Mouse (Mus musculus) neural tube, embryonic 15.5 days (tissue): ENCODE measurements around the gene Wdr41. TPM values are rescaled to one million over a fixed set of nuclear protein-coding genes. Genes with fewer than 3 reads are reported as not detected.

Experiments
- ATAC-seq: fragments of 200-750 bp; cut with Nextera tagmentation; 2 replicates; pipeline ENCODE4 v1.8.0; 2017; ENCODE audit warnings: mild to moderate bottlenecking, moderate TSS enrichment, moderate library complexity; ENCODE audit not compliant: low FRiP score
- H3K27ac ChIP-seq: fragments of 300-500 bp; sonication (generic); replicated peaks from 2 replicates; pipeline ENCODE4 v1.5.1; 2015; ENCODE audit warnings: mild to moderate bottlenecking, inconsistent platforms
- H3K27me3 ChIP-seq: fragments of 300-500 bp; sonication (generic); replicated peaks from 2 replicates; pipeline ENCODE4 v1.6.1; 2015; ENCODE audit warnings: inconsistent platforms
- H3K36me3 ChIP-seq: fragments of 300-500 bp; sonication (generic); 2 replicates; pipeline ENCODE4 v1.6.1; 2015; ENCODE audit warnings: inconsistent platforms
- H3K4me1 ChIP-seq: fragments of 300-500 bp; sonication (generic); 2 replicates; pipeline ENCODE4 v1.6.1; 2015; ENCODE audit warnings: inconsistent platforms
- H3K4me2 ChIP-seq: fragments of 300-500 bp; sonication (generic); 2 replicates; pipeline ENCODE4 v1.6.1; 2015; ENCODE audit warnings: inconsistent platforms, mild to moderate bottlenecking, moderate library complexity
- H3K4me3 ChIP-seq: fragments of 300-500 bp; sonication (generic); replicated peaks from 2 replicates; pipeline ENCODE4 v1.5.1; 2015; ENCODE audit warnings: mild to moderate bottlenecking, inconsistent platforms
- H3K9ac ChIP-seq: fragments of 300-500 bp; sonication (generic); replicated peaks from 2 replicates; pipeline ENCODE4 v1.6.1; 2015; ENCODE audit warnings: mild to moderate bottlenecking, inconsistent platforms
- H3K9me3 ChIP-seq: fragments of 300-500 bp; sonication (generic); replicated peaks from 2 replicates; pipeline ENCODE4 v1.6.1; 2016; ENCODE audit warnings: inconsistent platforms
- WGBS: fragments of 180-500 bp; shearing (Covaris S2); methylation state at CpG from one replicate; pipeline ENCODE4 v1.1.7; 2015; ENCODE audit warnings: mixed read lengths; 5-methylcytosine and 5-hydroxymethylcytosine counted together
- polyA plus RNA-seq: library from polyadenylated mRNA; unstranded; fragments of >200 nt; fragmentation: Nextera tagmentation; extraction: Ambion mirVana; gene quantifications from 2 replicates; pipeline ENCODE4 v1.2.1, GENCODE M21; 2015

Wdr41 gene
- 26.8 and 27.5 TPM in 2 replicates for polyA plus RNA-seq

GRCm38 (mm10) chr13:94976219-94977186 is at the start of gene Wdr41:
Gene Wdr41 (plus strand): TSS chr13:94976344.
- ATAC-seq = peak; percentile 97
- 2% methylated on average over 67 of the region's 68 CpGs for WGBS
- H3K9ac ChIP-seq = peak within 1 kb of the TSS; percentile 94

GRCm38 (mm10) chr13:94928086-94928485 is 48.1 kb upstream of the Wdr41 start:
- Histone ChIP-seq H3K36me3 (no peaks in the 10 kb centered on the region), H3K9me3 (no peaks in the 10 kb centered on the region), H3K27ac (no peak overlapping the region), H3K4me3 (no peak overlapping the region), H3K27me3 (peaks cover 10% of the 10 kb centered on the region), H3K4me2 (no peak overlapping the region), H3K9ac (no peak overlapping the region), H3K4me1 (peaks cover 4% of the 10 kb centered on the region; the same call in 1 of the 2 replicates)
- 70% methylated on average over 3 of the region's 3 CpGs for WGBS
- no peak for ATAC-seq

More at GRCm38 (mm10) chr13:94976219-94977186, at the start of gene Wdr41:
- peak within 1 kb of the TSS; percentile 97 for H3K27ac ChIP-seq
- H3K4me3 ChIP-seq = peak within 1 kb of the TSS; percentile 77
- H3K4me2 ChIP-seq = peak within 1 kb of the TSS; percentile 57
- H3K9me3 ChIP-seq = no peaks in the 10 kb centered on the region
- H3K36me3 ChIP-seq = no peaks in the 10 kb centered on the region
- H3K27me3 ChIP-seq = no peaks in the 10 kb centered on the region
- peaks cover 15% of the 10 kb centered on the region for H3K4me1 ChIP-seq

GRCm38 (mm10) chr13:94938418-94938817 is 37.7 kb upstream of the Wdr41 start:
- H3K4me1 ChIP-seq = no peaks in the 10 kb centered on the region
- 63% methylated on average over 5 of the region's 5 CpGs for WGBS
- no peak overlapping the region for H3K27ac ChIP-seq
- no peak for ATAC-seq
- no peaks in the 10 kb centered on the region for H3K9me3 ChIP-seq
- H3K36me3 ChIP-seq = no peaks in the 10 kb centered on the region
- H3K9ac ChIP-seq = no peak overlapping the region
- no peak overlapping the region for H3K4me2 ChIP-seq
- no peak overlapping the region for H3K4me3 ChIP-seq
- H3K27me3 ChIP-seq = peaks cover 7% of the 10 kb centered on the region; the same call in 1 of the 2 replicates

- ATAC-seq = no peak
- Histone ChIP-seq H3K4me1 (no peaks in the 10 kb centered on the region), H3K4me3 (no peak overlapping the region), H3K36me3 (no peaks in the 10 kb centered on the region), H3K9me3 (no peaks in the 10 kb centered on the region), H3K27me3 (peaks cover 7% of the 10 kb centered on the region; the same call in 1 of the 2 replicates), H3K27ac (no peak overlapping the region), H3K4me2 (no peak overlapping the region), H3K9ac (no peak overlapping the region)
- WGBS = 54% methylated on average over 5 of the region's 5 CpGs
Measured at GRCm38 (mm10) chr13:94940104-94940503, 36.0 kb upstream of the Wdr41 start.

GRCm38 (mm10) chr13:94941230-94941629 is 34.9 kb upstream of the Wdr41 start:
- Histone ChIP-seq H3K27me3 (peaks cover 7% of the 10 kb centered on the region; the same call in 1 of the 2 replicates), H3K27ac (no peak overlapping the region), H3K4me3 (no peak overlapping the region), H3K4me2 (no peak overlapping the region), H3K9me3 (no peaks in the 10 kb centered on the region), H3K36me3 (no peaks in the 10 kb centered on the region), H3K9ac (no peak overlapping the region), H3K4me1 (no peaks in the 10 kb centered on the region)
- ATAC-seq = no peak
- 19% methylated on average over 4 of the region's 4 CpGs for WGBS

GRCm38 (mm10) chr13:94955941-94956340 is 20.2 kb upstream of the Wdr41 start:
- H3K4me2 ChIP-seq = no peak overlapping the region
- no peak overlapping the region for H3K9ac ChIP-seq
- no peak for ATAC-seq
- no peak overlapping the region for H3K27ac ChIP-seq
- no peak overlapping the region for H3K4me3 ChIP-seq
- no peaks in the 10 kb centered on the region for H3K9me3 ChIP-seq
- no peaks in the 10 kb centered on the region for H3K4me1 ChIP-seq
- no peaks in the 10 kb centered on the region for H3K36me3 ChIP-seq
- H3K27me3 ChIP-seq = no peaks in the 10 kb centered on the region
- 84% methylated on average over 6 of the region's 6 CpGs for WGBS

GRCm38 (mm10) chr13:94957965-94958364 is 18.2 kb upstream of the Wdr41 start:
- 66% methylated on average over 1 of the region's 1 CpGs for WGBS
- Histone ChIP-seq H3K9me3 (no peaks in the 10 kb centered on the region), H3K27ac (no peak overlapping the region), H3K4me1 (no peaks in the 10 kb centered on the region), H3K27me3 (no peaks in the 10 kb centered on the region), H3K4me3 (no peak overlapping the region), H3K9ac (no peak overlapping the region), H3K4me2 (no peak overlapping the region), H3K36me3 (no peaks in the 10 kb centered on the region)
- ATAC-seq = no peak

GRCm38 (mm10) chr13:94969992-94970553 is 6.1 kb upstream of the Wdr41 start:
- WGBS = 61% methylated on average over 9 of the region's 9 CpGs
- H3K27ac ChIP-seq = no peak overlapping the region
- no peaks in the 10 kb centered on the region for H3K27me3 ChIP-seq
- no peak overlapping the region for H3K4me2 ChIP-seq
- no peak overlapping the region for H3K9ac ChIP-seq
- no peak overlapping the region for H3K4me3 ChIP-seq
- no peak for ATAC-seq
- no peaks in the 10 kb centered on the region for H3K9me3 ChIP-seq
- H3K4me1 ChIP-seq = no peaks in the 10 kb centered on the region
- H3K36me3 ChIP-seq = no peaks in the 10 kb centered on the region

GRCm38 (mm10) chr13:94975828-94976218 is 321 bp upstream of the Wdr41 start:
- Histone ChIP-seq H3K9ac (peak overlapping the region; percentile 94), H3K9me3 (no peaks in the 10 kb centered on the region), H3K36me3 (no peaks in the 10 kb centered on the region), H3K27me3 (no peaks in the 10 kb centered on the region), H3K4me1 (peaks cover 15% of the 10 kb centered on the region), H3K27ac (peak overlapping the region; percentile 97), H3K4me3 (peak overlapping the region; percentile 77), H3K4me2 (peak overlapping the region; percentile 57)
- WGBS = 32% methylated on average over 9 of the region's 9 CpGs
- no peak for ATAC-seq

GRCm38 (mm10) chr13:94979081-94979480 is 2.9 kb downstream of the Wdr41 start:
- Histone ChIP-seq H3K36me3 (peaks cover 5% of the 10 kb centered on the region), H3K4me1 (peaks cover 15% of the 10 kb centered on the region), H3K9me3 (no peaks in the 10 kb centered on the region), H3K9ac (no peak overlapping the region), H3K27me3 (no peaks in the 10 kb centered on the region), H3K4me3 (no peak overlapping the region), H3K4me2 (no peak overlapping the region), H3K27ac (no peak overlapping the region)
- no peak for ATAC-seq
- 47% methylated on average over 7 of the region's 7 CpGs for WGBS

GRCm38 (mm10) chr13:94990516-94990915 is 14.4 kb downstream of the Wdr41 start:
- no peak for ATAC-seq
- no peak overlapping the region for H3K9ac ChIP-seq
- no peaks in the 10 kb centered on the region for H3K27me3 ChIP-seq
- H3K4me3 ChIP-seq = no peak overlapping the region
- no peaks in the 10 kb centered on the region for H3K9me3 ChIP-seq
- no peaks in the 10 kb centered on the region for H3K36me3 ChIP-seq
- H3K27ac ChIP-seq = no peak overlapping the region
- H3K4me1 ChIP-seq = no peaks in the 10 kb centered on the region
- no peak overlapping the region for H3K4me2 ChIP-seq
- 75% methylated on average over 5 of the region's 5 CpGs for WGBS

GRCm38 (mm10) chr13:95007281-95007680 is 31.1 kb downstream of the Wdr41 start:
- no peak overlapping the region for H3K9ac ChIP-seq
- ATAC-seq = no peak
- H3K4me1 ChIP-seq = no peaks in the 10 kb centered on the region
- H3K36me3 ChIP-seq = peaks cover 10% of the 10 kb centered on the region
- no peak overlapping the region for H3K27ac ChIP-seq
- no peak overlapping the region for H3K4me2 ChIP-seq
- H3K27me3 ChIP-seq = no peaks in the 10 kb centered on the region
- 77% methylated on average over 8 of the region's 8 CpGs for WGBS
- H3K9me3 ChIP-seq = no peaks in the 10 kb centered on the region
- H3K4me3 ChIP-seq = no peak overlapping the region
